Mouse (Mus musculus) embryonic facial prominence, embryonic 10.5 days (tissue): ENCODE results near the gene Ubp1. TPM values are rescaled to one million over a fixed set of nuclear protein-coding genes. Genes with fewer than 3 reads are reported as not detected.
A peak's percentile ranks its signal among the peaks of the same experiment; 100 is the strongest.

Experiments used
- DNase-seq: peaks from one replicate; pipeline ENCODE4 v3.0.0-alpha.2; 2017; ENCODE audit warnings: low spot score
- H3K27ac ChIP-seq: fragments of 300-500 bp; sonication (generic); replicated peaks from 2 replicates; pipeline ENCODE4 v1.5.1; 2016; ENCODE audit warnings: mild to moderate bottlenecking
- H3K27me3 ChIP-seq: fragments of 300-500 bp; sonication (generic); replicated peaks from 2 replicates; pipeline ENCODE4 v1.6.1; 2016; ENCODE audit warnings: low read depth, mild to moderate bottlenecking; ENCODE audit not compliant: poor library complexity, severe bottlenecking
- H3K36me3 ChIP-seq: fragments of 300-500 bp; sonication (generic); replicated peaks from 2 replicates; pipeline ENCODE4 v1.6.1; 2016; ENCODE audit warnings: mild to moderate bottlenecking, moderate library complexity
- H3K4me1 ChIP-seq: fragments of 300-500 bp; sonication (generic); 2 replicates; pipeline ENCODE4 v1.6.1; 2016
- H3K4me3 ChIP-seq: fragments of 300-500 bp; sonication (generic); 2 replicates; pipeline ENCODE4 v1.5.1; 2016; ENCODE audit warnings: mild to moderate bottlenecking, moderate library complexity
- H3K9me3 ChIP-seq: fragments of 300-500 bp; sonication (generic); 2 replicates; pipeline ENCODE4 v1.6.1; 2016; ENCODE audit warnings: mild to moderate bottlenecking
- WGBS: fragments of 180-500 bp; shearing (Covaris S2); methylation state at CpG from one replicate; pipeline ENCODE4 v1.1.7; 2016; 5-methylcytosine and 5-hydroxymethylcytosine counted together
- polyA plus RNA-seq: library from polyadenylated mRNA; unstranded; fragments of >200 nt; fragmentation: Nextera tagmentation; extraction: Ambion mirVana; gene quantifications from 2 replicates; pipeline ENCODE4 v1.2.1, GENCODE M21; 2016

Ubp1 gene
- polyA plus RNA-seq, 1 experiment from 2014 or later = 39.2 TPM

GRCm38 (mm10) chr9:113992810-113993209, 62.1 kb downstream of the Ubp1 start:
- Histone ChIP-seq H3K4me1 (peaks cover 8% of the 10 kb centered on the region), H3K27me3 (no peaks in the 10 kb centered on the region), H3K36me3 (no peaks in the 10 kb centered on the region; the same call in 1 of the 2 replicates), H3K27ac (no peak overlapping the region), H3K9me3 (no peaks in the 10 kb centered on the region), H3K4me3 (no peak overlapping the region)
- WGBS = 92% methylated on average over 7 of the region's 7 CpGs
- no peak for DNase-seq

DNA sequence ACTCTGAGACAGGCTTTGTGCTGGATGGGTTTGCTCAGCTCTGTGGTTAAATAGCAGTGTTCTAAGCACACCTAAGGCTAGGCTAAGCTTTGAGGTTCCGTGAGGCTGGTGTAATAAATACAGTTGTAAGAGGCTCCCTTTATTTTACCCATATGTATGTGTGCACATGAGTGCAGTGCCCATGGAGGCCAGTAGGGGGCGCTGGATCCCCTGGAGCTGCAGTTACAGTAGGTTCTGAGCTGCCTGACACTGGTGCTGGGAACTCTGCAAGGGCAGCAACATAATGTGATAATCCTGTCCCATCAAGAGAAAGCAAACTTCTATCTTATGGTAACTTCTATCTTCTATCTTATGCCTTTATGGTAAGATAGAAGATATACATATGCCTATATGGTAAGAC, 67.6 kb downstream of the Ubp1 start:
- Histone ChIP-seq H3K9me3 (peaks cover 6% of the 10 kb centered on the region; the same call in 1 of the 2 replicates), H3K4me3 (no peak overlapping the region), H3K27ac (no peak overlapping the region), H3K4me1 (no peaks in the 10 kb centered on the region), H3K36me3 (peaks cover 14% of the 10 kb centered on the region), H3K27me3 (no peaks in the 10 kb centered on the region)
- 58% methylated on average over 2 of the region's 2 CpGs for WGBS
- DNase-seq = no peak

DNA sequence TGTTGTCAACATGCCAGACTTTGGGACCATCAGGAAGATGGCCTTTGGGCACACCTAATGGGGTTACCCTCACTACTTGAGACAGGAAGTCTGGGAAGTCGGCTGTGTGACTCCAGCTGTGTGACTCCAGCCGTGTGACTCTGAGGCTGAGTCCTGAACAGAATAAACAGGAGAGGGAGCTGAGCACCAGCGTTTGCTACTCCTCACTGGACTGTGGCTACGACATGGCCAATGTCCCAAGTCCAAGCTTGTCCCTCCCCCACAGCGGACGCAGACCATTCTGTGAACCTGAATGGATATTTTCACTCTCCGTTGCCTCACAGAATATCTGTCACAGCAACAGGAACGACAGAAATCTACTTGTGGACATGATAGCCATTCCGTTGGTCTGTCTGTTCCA, 76.1 kb downstream of the Ubp1 start:
- DNase-seq = no peak
- no peaks in the 10 kb centered on the region for H3K27me3 ChIP-seq
- no peak overlapping the region for H3K4me3 ChIP-seq
- WGBS = 70% methylated on average over 9 of the region's 9 CpGs
- peaks cover 6% of the 10 kb centered on the region for H3K36me3 ChIP-seq
- H3K4me1 ChIP-seq = peaks cover 5% of the 10 kb centered on the region; the same call in 1 of the 2 replicates
- H3K27ac ChIP-seq = no peak overlapping the region
- H3K9me3 ChIP-seq = peaks cover 3% of the 10 kb centered on the region; the same call in 1 of the 2 replicates

GRCm38 (mm10) chr9:114007850-114008350, 77.2 kb downstream of the Ubp1 start:
- Histone ChIP-seq H3K4me3 (no peak overlapping the region), H3K36me3 (0 out of 2 replicates have a peak, but pooled peaks cover 2% of the 10 kb centered on the region), H3K4me1 (peaks cover 5% of the 10 kb centered on the region; the same call in 1 of the 2 replicates), H3K9me3 (no peaks in the 10 kb centered on the region), H3K27ac (no peak overlapping the region), H3K27me3 (no peaks in the 10 kb centered on the region)
- DNase-seq = no peak
- WGBS = 94% methylated on average over 9 of the region's 9 CpGs

GRCm38 (mm10) chr9:114009526-114009925, 78.8 kb downstream of the Ubp1 start:
- WGBS = 53% methylated on average over 5 of the region's 5 CpGs
- no peaks in the 10 kb centered on the region for H3K9me3 ChIP-seq
- H3K4me1 ChIP-seq = peaks cover 5% of the 10 kb centered on the region; the same call in 1 of the 2 replicates
- no peak overlapping the region for H3K4me3 ChIP-seq
- no peaks in the 10 kb centered on the region for H3K27me3 ChIP-seq
- peak; percentile 11 for DNase-seq
- no peak overlapping the region for H3K27ac ChIP-seq
- H3K36me3 ChIP-seq = 0 out of 2 replicates have a peak, but pooled peaks cover 2% of the 10 kb centered on the region

DNA sequence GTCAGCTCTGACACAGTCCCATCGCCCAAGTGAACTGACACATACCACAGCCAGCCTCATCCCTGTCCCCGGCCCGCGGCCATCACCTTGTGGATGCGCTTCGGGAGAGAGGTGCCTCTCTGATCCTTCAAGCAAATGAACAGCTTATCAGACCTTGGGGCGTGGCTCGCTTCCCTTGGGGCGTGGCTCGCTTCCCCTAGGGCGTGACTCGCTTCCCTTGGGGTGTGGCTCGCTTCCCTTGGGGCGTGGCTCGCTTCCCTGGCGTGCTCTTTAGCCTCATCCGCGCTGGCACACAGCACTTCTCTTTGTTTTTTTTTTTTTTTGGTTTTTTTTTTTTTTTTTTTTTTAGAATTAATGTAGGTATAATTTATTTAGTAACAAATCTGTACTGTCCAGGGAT, 80.5 kb downstream of the Ubp1 start:
- Histone ChIP-seq H3K4me3 (no peak overlapping the region), H3K27ac (no peak overlapping the region), H3K27me3 (no peaks in the 10 kb centered on the region), H3K4me1 (peaks cover 5% of the 10 kb centered on the region; the same call in 1 of the 2 replicates), H3K9me3 (0 out of 2 replicates have a peak, but pooled peaks cover 3% of the 10 kb centered on the region), H3K36me3 (peaks cover 2% of the 10 kb centered on the region; the same call in 1 of the 2 replicates)
- 65% methylated on average over 18 of the region's 18 CpGs for WGBS
- no peak for DNase-seq

- H3K4me1 ChIP-seq = peaks cover 5% of the 10 kb centered on the region; the same call in 1 of the 2 replicates
- peaks cover 2% of the 10 kb centered on the region; the same call in 1 of the 2 replicates for H3K36me3 ChIP-seq
- H3K4me3 ChIP-seq = no peak overlapping the region
- H3K27me3 ChIP-seq = no peaks in the 10 kb centered on the region
- 71% methylated on average over 1 of the region's 1 CpGs for WGBS
- no peak overlapping the region for H3K27ac ChIP-seq
- H3K9me3 ChIP-seq = peaks cover 3% of the 10 kb centered on the region; the same call in 1 of the 2 replicates
- DNase-seq = no peak
Measured at GRCm38 (mm10) chr9:114014034-114014433, 83.3 kb downstream of the Ubp1 start.

GRCm38 (mm10) chr9:114015724-114016123, 85.0 kb downstream of the Ubp1 start:
- H3K4me3 ChIP-seq = no peak overlapping the region
- no peak overlapping the region for H3K27ac ChIP-seq
- H3K4me1 ChIP-seq = no peaks in the 10 kb centered on the region
- WGBS = 90% methylated on average over 4 of the region's 4 CpGs
- no peaks in the 10 kb centered on the region for H3K27me3 ChIP-seq
- DNase-seq = no peak
- H3K9me3 ChIP-seq = peaks cover 3% of the 10 kb centered on the region; the same call in 1 of the 2 replicates
- H3K36me3 ChIP-seq = peaks cover 2% of the 10 kb centered on the region; the same call in 1 of the 2 replicates

GRCm38 (mm10) chr9:114016402-114016801, 85.7 kb downstream of the Ubp1 start:
- Histone ChIP-seq H3K4me3 (no peak overlapping the region), H3K27ac (no peak overlapping the region), H3K36me3 (peaks cover 2% of the 10 kb centered on the region; the same call in 1 of the 2 replicates), H3K9me3 (peaks cover 3% of the 10 kb centered on the region; the same call in 1 of the 2 replicates), H3K27me3 (no peaks in the 10 kb centered on the region), H3K4me1 (no peaks in the 10 kb centered on the region)
- WGBS = 86% methylated on average over 4 of the region's 4 CpGs
- no peak for DNase-seq

GRCm38 (mm10) chr9:114019012-114019762, 88.5 kb downstream of the Ubp1 start:
- DNase-seq = no peak
- WGBS = 92% methylated on average over 7 of the region's 7 CpGs

GRCm38 (mm10) chr9:114022141-114022540, 91.4 kb downstream of the Ubp1 start:
- Histone ChIP-seq H3K4me3 (no peak overlapping the region), H3K36me3 (no peaks in the 10 kb centered on the region), H3K27me3 (no peaks in the 10 kb centered on the region), H3K27ac (no peak overlapping the region), H3K9me3 (no peaks in the 10 kb centered on the region; the same call in 1 of the 2 replicates), H3K4me1 (peaks cover 27% of the 10 kb centered on the region)
- DNase-seq = no peak
- WGBS = 44% methylated on average over 4 of the region's 4 CpGs

More at GRCm38 (mm10) chr9:114019012-114019762, 88.5 kb downstream of the Ubp1 start:
- H3K27me3 ChIP-seq = no peaks in the 10 kb centered on the region
- no peak overlapping the region for H3K27ac ChIP-seq
- no peaks in the 10 kb centered on the region; the same call in 1 of the 2 replicates for H3K36me3 ChIP-seq
- peaks cover 6% of the 10 kb centered on the region for H3K4me1 ChIP-seq
- H3K9me3 ChIP-seq = peaks cover 3% of the 10 kb centered on the region; the same call in 1 of the 2 replicates
- no peak overlapping the region for H3K4me3 ChIP-seq

DNA sequence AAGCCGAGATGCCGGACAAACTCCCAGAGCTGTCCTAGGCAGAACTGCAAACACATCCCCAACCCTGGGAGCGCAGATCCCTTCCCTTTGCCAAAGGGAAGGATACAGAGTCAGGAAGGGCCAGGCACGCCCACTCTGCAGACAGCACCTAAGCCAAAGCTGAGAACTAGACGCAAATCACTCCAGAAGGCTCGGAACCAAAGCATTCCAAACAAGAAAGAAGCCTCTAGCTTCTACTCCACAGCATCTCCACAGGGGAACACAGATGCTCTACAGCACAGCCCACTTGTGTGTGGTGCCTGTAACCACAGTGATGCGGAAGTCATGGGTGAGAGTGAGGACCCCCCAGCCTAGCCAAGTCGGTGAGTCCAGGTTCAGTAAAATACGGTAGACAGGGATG, 94.4 kb downstream of the Ubp1 start:
- WGBS = 60% methylated on average over 9 of the region's 9 CpGs
- Histone ChIP-seq H3K9me3 (no peaks in the 10 kb centered on the region), H3K4me1 (peaks cover 27% of the 10 kb centered on the region), H3K27me3 (no peaks in the 10 kb centered on the region), H3K36me3 (no peaks in the 10 kb centered on the region), H3K27ac (no peak overlapping the region), H3K4me3 (peak overlapping the region; percentile 85)
- no peak for DNase-seq
